Mouse (Mus musculus) kidney, postnatal 25 days (tissue): ENCODE results near the gene Nrf1.
A peak's percentile ranks its signal among the peaks of the same experiment; 100 is the strongest.

Experiments used
- DNase-seq, 2 experiments: peaks; one replicate each; pipeline ENCODE4 v3.0.0; 2021; ENCODE audit warnings: mixed read lengths in 2 of 2

Gene Nrf1

DNA sequence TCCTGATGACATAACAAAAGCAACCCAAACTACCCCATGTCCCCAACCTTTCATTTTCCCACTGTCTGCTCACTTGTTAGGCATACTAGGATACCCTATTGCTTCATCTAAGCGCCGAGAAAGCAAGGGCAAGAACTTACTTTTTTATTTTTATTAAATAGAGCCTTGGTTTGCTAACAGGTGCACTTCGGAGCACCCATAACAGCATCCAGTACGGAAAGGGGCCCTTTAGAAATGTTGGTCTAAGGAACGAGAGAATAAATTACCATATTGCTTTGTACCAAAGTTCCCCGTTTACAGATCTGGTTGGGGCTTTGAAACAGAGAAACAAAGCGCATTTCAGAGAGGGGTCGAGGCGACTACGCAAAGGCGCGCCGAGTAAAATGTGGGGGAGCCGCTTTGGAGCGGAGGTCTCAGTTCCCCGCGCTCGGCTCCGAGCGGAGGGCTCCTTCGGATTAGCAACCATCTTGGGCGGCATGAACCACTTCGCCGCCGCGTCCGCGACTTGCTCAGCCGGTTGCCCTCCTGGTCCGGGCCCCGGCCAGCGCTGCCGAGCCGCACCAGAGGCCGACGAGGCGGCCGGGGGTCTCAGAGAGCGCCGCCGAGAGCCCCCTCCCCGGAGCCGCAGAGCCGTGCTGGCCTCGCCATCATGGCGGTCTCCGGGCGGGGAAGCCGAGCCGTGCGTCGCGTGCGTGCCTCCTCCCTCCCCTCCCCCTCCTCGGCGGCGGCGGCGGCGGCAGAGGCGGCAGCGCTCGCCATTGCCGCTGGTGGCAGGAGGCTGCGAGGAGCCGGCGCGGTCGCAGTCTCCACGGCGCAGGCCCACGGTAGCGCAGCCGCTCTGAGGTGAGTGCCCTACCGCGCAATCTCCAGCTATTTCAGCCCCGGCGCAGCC, at the start of gene Nrf1:
Gene Nrf1, plus strand, starts transcription at position 718 of the 892 bp plus-strand sequence.
- peak; percentile 90 to 96 for DNase-seq

DNA sequence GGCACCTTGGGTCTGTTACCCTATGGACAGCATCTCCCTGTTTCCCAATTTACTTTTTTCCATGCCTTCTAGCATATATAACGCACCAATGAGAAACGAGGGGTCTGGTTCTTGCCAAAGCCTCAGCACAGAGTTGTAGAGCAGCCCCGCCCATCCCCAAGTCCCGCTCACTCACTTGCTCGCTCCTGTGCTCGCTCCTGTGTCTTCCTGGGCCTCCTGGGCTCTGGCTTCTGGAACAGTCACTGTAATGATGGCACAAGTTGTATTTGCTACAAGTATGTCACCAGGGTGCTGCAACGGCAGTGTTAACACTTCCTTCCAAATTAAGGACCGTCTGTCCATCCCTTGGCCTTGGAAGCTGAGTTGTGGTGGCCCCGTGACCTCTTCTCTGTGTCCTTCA, 49.6 kb upstream of the Nrf1 start:
- peak in 1 of 2 experiments; percentile 18 for DNase-seq

- no peak for DNase-seq
Measured at GRCm38 (mm10) chr6:29998771-29999170, 49.0 kb upstream of the Nrf1 start.

DNA sequence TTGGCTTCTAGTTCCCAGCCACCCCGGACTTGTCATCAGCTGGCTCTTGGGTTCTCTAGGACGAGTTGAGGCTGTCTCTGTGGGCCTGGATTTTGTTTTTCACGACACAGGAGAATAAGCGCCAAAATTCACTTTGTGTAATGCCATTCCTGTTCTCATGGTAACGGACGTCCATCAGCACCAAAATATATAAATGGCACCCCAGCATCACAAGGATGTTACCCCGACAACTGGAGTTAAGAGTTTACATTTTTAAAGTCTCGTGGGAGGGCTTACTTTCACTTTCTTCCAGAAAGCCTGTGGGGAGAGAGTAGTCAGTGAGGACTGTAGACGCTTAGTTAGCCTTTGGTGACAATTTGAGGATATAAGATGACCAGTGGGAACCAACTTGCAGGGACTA, 45.2 kb upstream of the Nrf1 start:
- DNase-seq = no peak

DNA sequence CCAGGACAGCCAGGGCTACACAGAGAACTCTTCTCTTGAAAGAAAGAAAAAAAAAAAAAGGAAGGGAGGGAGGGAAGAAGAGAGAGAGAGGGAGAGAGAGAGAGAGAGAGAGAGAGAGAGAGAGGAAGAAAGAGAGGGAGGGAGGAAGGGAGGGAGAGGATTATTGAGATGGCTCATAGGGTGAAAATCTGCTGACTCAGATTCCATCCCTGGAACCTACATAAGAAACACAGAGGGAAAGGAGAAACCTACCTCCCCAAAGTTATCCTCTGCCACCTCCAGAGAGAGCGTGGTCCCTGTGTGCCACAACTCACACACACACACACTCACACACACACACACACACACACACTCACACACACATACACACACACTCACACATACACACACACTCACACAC, 41.9 kb upstream of the Nrf1 start:
- DNase-seq = no peak

- peak in 1 of 2 experiments; percentile 49 for DNase-seq
Measured at GRCm38 (mm10) chr6:30009204-30009603, 38.6 kb upstream of the Nrf1 start.

DNA sequence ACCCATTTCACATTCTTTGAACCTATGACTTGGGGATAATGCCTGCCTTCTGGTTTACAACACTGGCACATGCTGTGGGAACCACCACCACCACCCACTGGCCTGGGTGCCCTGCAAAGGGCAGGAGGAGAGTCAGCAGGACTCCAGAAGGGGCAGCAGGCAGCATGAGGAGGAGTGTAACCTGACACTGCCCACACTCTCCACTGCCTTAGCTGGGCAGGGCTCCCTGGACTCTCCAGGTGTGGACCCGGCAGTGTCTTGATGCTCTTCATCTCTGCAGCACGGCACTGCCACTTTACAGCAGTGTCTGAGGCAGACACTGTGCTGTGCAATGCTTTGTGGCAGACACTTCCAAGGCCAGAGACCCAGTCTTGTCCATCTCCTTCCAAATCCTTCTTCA, 34.3 kb upstream of the Nrf1 start:
- no peak for DNase-seq

DNA sequence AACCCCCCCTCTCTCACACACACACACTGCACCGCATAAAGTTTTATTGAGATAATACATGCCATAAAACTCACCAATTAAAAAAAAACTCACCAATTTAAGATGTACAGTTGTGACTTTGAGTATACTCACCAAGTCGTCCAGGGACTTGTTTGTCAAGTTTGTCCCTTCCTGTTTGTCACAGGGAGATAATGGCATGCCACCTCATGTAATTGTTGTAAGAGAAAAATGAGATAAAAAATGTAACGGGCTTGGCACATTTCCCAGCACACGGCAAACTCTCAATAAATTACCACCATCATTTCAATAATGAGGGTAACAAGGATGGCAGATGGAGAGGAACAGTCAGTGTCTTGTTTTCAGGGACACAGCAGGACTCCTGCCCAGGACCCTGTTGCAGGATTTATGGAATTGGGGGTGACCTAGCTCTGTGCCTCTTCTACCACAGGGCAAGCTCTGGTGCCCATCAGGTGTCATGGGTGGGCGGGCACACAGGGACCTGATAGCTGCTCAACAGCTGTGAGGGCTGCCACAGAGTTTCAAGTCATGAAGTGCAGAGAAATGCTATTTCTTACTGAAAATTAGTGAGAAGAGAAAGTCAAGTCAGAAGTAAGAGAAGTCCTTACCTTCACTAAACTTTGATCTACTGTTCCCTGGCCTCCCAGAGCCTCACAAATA, 33.5 kb upstream of the Nrf1 start:
- no peak for DNase-seq

- DNase-seq = no peak
Measured at GRCm38 (mm10) chr6:30021241-30021640, 26.5 kb upstream of the Nrf1 start.

GRCm38 (mm10) chr6:30021656-30022055, 26.1 kb upstream of the Nrf1 start:
- DNase-seq = no peak

DNA sequence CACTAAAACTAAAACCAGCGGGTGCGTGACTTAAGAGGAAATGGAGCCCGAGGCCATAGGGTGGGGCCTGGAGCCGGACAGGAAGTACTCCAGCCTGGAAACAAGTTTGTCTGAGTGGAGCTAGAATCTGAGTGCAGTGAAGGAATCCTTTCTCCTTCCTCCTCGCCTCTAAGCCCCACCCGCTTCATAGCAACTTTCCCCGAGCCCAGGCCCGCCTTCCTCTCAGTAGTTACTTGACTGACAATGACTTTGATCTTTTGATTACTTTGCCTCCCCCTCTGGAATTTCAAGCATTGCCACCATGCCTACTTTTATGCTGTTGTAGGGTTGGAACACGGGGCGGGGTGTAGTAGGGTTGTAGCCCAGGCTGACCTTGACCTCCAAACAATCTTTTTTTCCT, 21.0 kb upstream of the Nrf1 start:
- peak; percentile 36 to 64 for DNase-seq

GRCm38 (mm10) chr6:30028358-30028757, 19.4 kb upstream of the Nrf1 start:
- no peak for DNase-seq

- DNase-seq = no peak
Measured at GRCm38 (mm10) chr6:30035112-30035511, 12.7 kb upstream of the Nrf1 start.

- DNase-seq = no peak
Measured at GRCm38 (mm10) chr6:30041498-30041897, 6.3 kb upstream of the Nrf1 start.

DNA sequence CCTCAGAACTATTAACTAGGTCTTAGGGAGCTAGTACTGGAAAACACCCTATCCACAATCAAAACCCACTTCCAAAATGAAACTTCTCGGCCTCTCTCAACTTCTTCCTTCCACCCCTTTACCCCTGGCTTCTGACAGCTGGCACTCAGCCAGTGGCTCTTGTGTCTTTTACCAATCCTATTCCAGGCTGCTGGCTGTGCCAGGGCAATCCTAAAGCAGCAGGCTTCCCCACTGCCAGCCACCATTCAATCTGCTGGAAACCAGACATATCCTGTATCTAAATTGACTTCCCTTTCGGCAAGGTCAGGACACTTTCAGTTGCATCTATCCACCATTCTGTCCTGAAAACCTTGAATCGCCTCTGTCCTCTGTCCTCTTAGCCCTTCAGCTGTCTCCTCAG, 5.3 kb upstream of the Nrf1 start:
- no peak for DNase-seq

DNA sequence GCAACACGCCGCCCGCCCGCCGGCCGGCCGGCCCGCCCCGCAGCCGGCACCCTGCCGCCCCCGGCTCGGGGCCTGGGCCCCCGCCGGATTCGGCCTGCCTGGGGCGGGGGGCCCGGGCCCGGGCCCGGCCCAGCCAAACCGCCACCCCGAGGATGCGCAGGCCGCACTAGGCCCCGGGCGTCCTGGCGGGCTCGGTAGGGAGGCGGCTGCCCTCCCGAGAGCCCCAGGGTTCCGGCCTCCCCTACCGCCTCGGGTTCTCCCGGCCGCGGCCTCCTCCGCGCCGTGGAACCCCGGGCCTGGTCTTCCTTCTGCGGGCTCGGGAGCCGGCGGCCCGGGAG, 344 bp downstream of the Nrf1 start:
- no peak for DNase-seq

DNA sequence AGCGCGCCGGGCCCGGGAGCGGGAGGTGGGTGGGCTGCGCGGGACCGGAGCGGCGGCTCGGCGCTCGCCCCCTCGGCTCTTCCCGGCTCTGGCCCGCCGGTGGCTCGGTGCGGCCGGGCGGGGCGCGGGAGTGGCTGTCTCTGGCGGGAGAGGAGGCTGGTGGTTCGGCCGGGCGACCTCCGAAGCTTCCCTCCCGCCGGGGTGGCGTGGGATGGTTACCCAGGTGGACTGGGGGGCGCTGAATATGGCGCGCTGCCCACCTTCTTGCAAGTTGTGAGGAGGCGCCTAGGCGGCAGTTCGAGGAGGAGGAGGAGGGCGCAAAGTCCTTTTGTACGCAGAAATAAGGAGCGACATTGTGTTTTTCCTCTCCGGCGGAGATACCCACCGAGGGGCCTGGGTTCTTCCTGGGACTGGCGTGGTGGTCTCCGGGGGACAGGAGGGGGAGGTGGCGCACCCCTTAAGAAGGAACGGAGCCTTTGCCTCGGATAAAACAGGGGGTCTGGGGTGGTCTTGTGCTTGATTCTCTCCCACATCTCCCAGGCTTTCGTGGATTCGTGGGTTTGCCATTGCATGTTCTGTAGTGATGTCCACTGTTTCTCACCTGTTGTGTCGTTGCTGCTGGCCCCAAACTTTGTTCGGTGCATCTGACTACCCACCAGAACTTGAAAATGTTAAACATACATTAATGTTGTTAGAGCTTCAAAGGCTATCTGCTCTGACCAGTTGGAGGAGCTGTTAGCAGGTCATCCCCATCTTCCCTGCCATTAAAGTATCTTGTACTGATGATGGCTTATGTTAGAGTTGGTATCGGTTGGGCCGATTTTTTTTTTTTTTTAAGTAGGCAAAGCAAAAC, 939 bp downstream of the Nrf1 start:
- DNase-seq = peak; percentile 57 to 80

DNA sequence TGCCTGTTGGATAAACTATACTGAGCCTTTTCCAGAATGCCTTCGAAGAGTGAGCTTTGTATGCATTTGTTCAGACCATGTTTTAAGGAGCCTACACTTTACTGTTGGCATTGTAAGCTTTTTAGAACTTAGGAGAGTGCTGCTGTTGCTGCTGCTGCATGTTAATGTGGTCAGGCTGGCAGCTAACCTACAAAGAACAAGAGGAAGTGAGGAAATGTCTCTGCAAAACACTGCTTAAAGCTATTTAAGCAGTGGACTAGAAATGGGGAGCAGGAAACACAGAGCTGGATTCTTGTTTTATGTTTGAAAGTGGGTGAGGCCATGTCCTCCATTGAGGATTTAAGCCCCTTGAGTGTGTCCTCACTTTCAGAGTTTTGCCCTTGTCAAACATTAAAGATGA, 5.3 kb downstream of the Nrf1 start:
- DNase-seq = no peak

- DNase-seq = no peak
Measured at GRCm38 (mm10) chr6:30062544-30062943, 14.8 kb downstream of the Nrf1 start.

DNA sequence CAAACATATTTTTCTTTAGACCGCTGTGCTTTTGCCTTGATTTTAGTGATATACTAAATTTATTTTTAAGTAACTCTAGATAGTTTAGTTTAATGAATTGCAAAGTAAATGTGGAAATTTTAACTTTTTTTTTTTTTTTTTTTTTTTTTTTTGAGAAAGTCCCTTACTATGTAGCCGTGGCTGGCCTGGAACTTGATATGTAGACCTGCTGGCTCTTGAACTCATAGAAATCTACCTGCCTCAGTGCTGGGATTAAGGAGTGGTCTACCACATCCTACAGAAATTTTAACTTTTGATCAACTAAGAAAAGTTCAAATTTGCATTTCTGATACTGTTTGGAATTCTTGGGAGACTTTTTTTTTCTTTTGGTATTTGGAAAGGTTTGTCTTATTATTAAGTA, 17.6 kb downstream of the Nrf1 start:
- DNase-seq = no peak

GRCm38 (mm10) chr6:30066746-30067145, 19.0 kb downstream of the Nrf1 start:
- no peak for DNase-seq

GRCm38 (mm10) chr6:30072476-30072875, 24.7 kb downstream of the Nrf1 start:
- no peak for DNase-seq

DNA sequence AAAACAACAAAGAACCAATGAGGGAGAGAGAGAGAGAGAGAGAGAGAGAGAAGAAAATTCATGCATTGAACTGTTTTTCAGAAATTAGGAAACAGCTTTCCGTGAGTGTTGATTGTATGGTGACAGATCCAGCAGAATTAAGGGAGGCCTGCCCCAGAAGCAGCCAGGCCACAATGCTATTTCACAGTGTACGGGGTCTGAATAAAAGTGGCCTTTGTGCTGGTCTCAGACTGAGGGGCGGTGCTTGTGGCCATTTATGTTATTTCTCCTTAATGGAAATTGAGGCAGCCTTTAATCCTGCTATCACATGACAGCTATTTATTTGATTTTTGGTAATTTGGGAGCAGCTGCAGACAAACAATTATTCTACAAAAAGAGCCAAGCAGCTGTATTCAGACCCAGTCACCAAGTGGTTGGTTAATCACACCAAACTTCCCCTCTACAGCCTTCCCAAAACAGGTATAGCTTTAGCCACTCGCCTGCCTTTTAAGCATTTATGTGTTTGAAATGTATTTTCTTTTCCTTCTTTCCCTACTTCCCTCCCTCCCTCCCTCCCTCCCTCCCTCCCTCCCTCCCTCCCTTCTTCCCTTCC, 31.2 kb downstream of the Nrf1 start:
- no peak for DNase-seq
